Mouse (Mus musculus) CH12.LX (cell line): ENCODE results near the gene A530064D06Rik. TPM values are rescaled to one million over a fixed set of nuclear protein-coding genes. Genes with fewer than 3 reads are reported as not detected.
"Not testable (repeated sequence)": the region's sequence is repeated elsewhere in the genome, so short reads cannot be mapped to it uniquely, and the experiment has no call there.

Source experiments
- DNase-seq: peaks from one replicate; pipeline ENCODE4 v3.0.0-alpha.2; 2013; ENCODE audit errors: extremely low read depth
- H3K27ac ChIP-seq: 2 replicates; pipeline ENCODE4 v1.5.1; 2012; ENCODE audit warnings: low read depth, mild to moderate bottlenecking, control low read depth, moderate library complexity; ENCODE audit not compliant: insufficient read depth
- H3K27me3 ChIP-seq: replicated peaks from 2 replicates; pipeline ENCODE3; 2012; ENCODE audit warnings: inconsistent platforms
- H3K36me3 ChIP-seq, 2 experiments: replicated peaks in 1 of 2; 2 replicates each; pipeline versions ENCODE3 to v1.6.1; 2012; ENCODE audit warnings: inconsistent platforms in 1 of 2, low read length in 1 of 2, mild to moderate bottlenecking in 1 of 2, mixed read lengths in 1 of 2, moderate library complexity in 1 of 2; ENCODE audit not compliant: control insufficient read depth in 1 of 2, insufficient read depth in 1 of 2
- H3K4me1 ChIP-seq, 2 experiments: 2 replicates each; pipeline ENCODE4 v1.6.1; 2012; ENCODE audit warnings: inconsistent platforms in 1 of 2, moderate library complexity in 1 of 2; ENCODE audit not compliant: insufficient read depth in 2 of 2, control insufficient read depth in 1 of 2
- H3K4me2 ChIP-seq: 2 replicates; pipeline ENCODE4 v1.6.1; 2012; ENCODE audit warnings: low read depth, mild to moderate bottlenecking, control low read depth; ENCODE audit not compliant: poor library complexity, insufficient read depth, severe bottlenecking
- H3K4me3 ChIP-seq, 3 experiments: fragments of 150-350 bp in 1 of 3; sonication (generic) in 1 of 3; replicated peaks in 1 of 3; 2 replicates each; pipeline versions ENCODE3 to v1.5.1; 2011 to 2012; ENCODE audit warnings: low read depth in 2 of 3, low read length in 2 of 3, mild to moderate bottlenecking in 2 of 3, moderate library complexity in 2 of 3, control low read depth in 1 of 3, improper control_type of control experiment in 1 of 3, inconsistent platforms in 1 of 3, mixed read lengths in 1 of 3; ENCODE audit not compliant: poor library complexity in 1 of 3
- H3K79me2 ChIP-seq: replicated peaks from 2 replicates; pipeline ENCODE4 v1.6.1; 2012; ENCODE audit warnings: mild to moderate bottlenecking, moderate library complexity; ENCODE audit not compliant: control insufficient read depth, poor library complexity, insufficient read depth, severe bottlenecking; ENCODE audit errors: extremely low read depth
- H3K9ac ChIP-seq: 2 replicates; pipeline ENCODE4 v1.6.1; 2012; ENCODE audit warnings: low read depth, mild to moderate bottlenecking, control low read depth, moderate library complexity; ENCODE audit not compliant: insufficient read depth
- H3K9me3 ChIP-seq: replicated peaks from 2 replicates; pipeline ENCODE3; 2012; ENCODE audit warnings: low read length, inconsistent platforms, mixed read lengths
- E2F4 ChIP-seq: IDR thresholded peaks from 2 replicates; pipeline ENCODE4 v1.6.1; 2011; ENCODE audit warnings: low read depth, low read length, improper control_type of control experiment; ENCODE audit not compliant: insufficient replicate concordance
- EP300 ChIP-seq: IDR thresholded peaks from 2 replicates; pipeline ENCODE4 v1.6.1; 2011; ENCODE audit warnings: low read length, improper control_type of control experiment
- KAT2A ChIP-seq: IDR thresholded peaks from 2 replicates; pipeline ENCODE4 v1.6.1; 2012; ENCODE audit warnings: low read length, improper control_type of control experiment, inconsistent platforms; ENCODE audit not compliant: insufficient replicate concordance
- PAX5 ChIP-seq: IDR thresholded peaks from 2 replicates; pipeline ENCODE4 v1.6.1; 2012; ENCODE audit warnings: low read length, inconsistent platforms, mixed read lengths
- POLR2A ChIP-seq: IDR thresholded peaks from 2 replicates; pipeline ENCODE4 v1.6.1; 2011; ENCODE audit warnings: low read depth, mild to moderate bottlenecking, improper control_type of control experiment, low read length
- RAD21 ChIP-seq: IDR thresholded peaks from 2 replicates; pipeline ENCODE4 v1.6.1; 2011; ENCODE audit warnings: low read depth, mild to moderate bottlenecking, low read length, improper control_type of control experiment, moderate library complexity
- UBTF ChIP-seq: IDR thresholded peaks from 2 replicates; pipeline ENCODE4 v1.6.1; 2012; ENCODE audit warnings: low read depth, mild to moderate bottlenecking, inconsistent platforms, low read length, improper control_type of control experiment, moderate library complexity
- ZKSCAN1 ChIP-seq: IDR thresholded peaks from 2 replicates; pipeline ENCODE4 v1.6.1; 2012; ENCODE audit warnings: low read depth, inconsistent platforms, low read length, improper control_type of control experiment, borderline replicate concordance
- ZNF384 ChIP-seq: IDR thresholded peaks from 2 replicates; pipeline ENCODE4 v1.6.1; 2012; ENCODE audit warnings: low read depth, low read length, improper control_type of control experiment, inconsistent platforms
- dilution Hi-C: fragments of 300-500 bp; cut with MboI; formaldehyde crosslinking; loops from 2 replicates; pipeline ENCODE4 v1.14.3; 2020; ENCODE audit warnings: low sequenced_read_pairs; ENCODE audit not compliant: extremely low pct_unique_long_range_greater_than_20kb, extremely low pct_ligation_motif_present
- in situ Hi-C: fragments of 300-500 bp; cut with MboI; formaldehyde crosslinking; loops from 3 replicates; pipeline ENCODE4 v1.14.3; 2019; ENCODE audit warnings: low sequenced_read_pairs, low pct_ligation_motif_present, low pct_unique_long_range_greater_than_20kb, mixed read lengths
- polyA plus RNA-seq: library from polyadenylated mRNA; unstranded; fragments of >175 nt; gene quantifications from 2 replicates; pipeline ENCODE4 v1.2.1, GENCODE M21; 2012; ENCODE audit warnings: low read depth; ENCODE audit not compliant: insufficient read length
- total RNA-seq, 2 experiments: library from RNA; depleted of rRNA; stranded (reverse); fragments of 300-350 nt in 1 of 2; fragments of >200 nt in 1 of 2; gene quantifications; 2 replicates each; pipeline ENCODE4 v1.2.3; 2012 to 2014

Gene A530064D06Rik
- total RNA-seq (2012; rRNA removed) (not detected in 2 replicates), total RNA-seq (2014; rRNA removed) (0.15 and 0.20 TPM in 2 replicates), polyA plus RNA-seq (0.60 and 0.68 TPM in 2 replicates)

DNA sequence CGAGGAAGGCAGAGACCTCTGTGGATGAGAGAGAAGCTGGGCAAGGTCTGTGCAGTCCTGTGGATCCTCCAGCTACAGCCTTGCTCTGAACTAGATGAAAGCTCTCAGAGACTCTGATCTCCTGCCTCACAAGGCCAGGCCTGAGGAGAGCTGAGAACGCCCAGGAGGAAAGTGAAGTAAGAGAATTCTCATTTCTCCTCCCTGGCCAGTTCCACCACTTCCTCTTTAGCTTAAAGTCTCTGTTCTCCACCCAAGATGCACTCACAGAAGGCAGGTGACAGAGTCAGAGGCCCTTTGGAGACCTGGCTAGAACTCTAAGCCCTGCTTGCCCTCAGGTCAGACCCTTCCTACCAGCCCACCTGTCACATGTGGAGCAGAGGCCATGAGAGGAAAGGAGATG lies at the start of gene A530064D06Rik:
TSS of gene A530064D06Rik (minus strand) at position 173 of the 400 bp plus-strand sequence.
- H3K27ac ChIP-seq, H3K4me1 ChIP-seq, H3K9me3 ChIP-seq, H3K36me3 ChIP-seq, in situ Hi-C loops, H3K79me2 ChIP-seq, H3K27me3 ChIP-seq, H3K4me3 ChIP-seq, dilution Hi-C loops, H3K4me2 ChIP-seq, H3K9ac ChIP-seq: not testable (repeated sequence)
- DNase-seq, result peak; percentile 29

DNA sequence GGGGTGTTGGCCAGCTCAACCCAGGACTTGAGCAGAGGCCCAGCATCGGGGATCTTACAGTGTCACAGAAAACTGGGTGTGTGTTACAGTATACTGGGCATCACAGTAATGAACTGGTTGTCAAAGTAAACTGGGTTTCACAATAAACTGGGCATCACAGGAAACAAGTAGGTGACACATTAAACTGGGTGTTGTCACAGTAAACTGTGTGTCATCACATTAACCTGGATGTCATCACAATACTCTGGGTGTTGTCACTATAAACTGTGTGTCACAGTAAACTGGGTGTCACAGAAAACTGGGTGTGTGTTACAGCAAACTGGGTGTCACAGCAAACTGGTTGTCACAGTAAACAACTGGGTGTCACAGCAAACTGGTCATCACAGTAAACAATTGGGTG lies 48.4 kb upstream of the A530064D06Rik start:
- dilution Hi-C loops (no loop called here), in situ Hi-C loops (no loop called here)
- Histone ChIP-seq H3K79me2 (no peaks in the 10 kb centered on the region), H3K4me1 (no peaks in the 10 kb centered on the region), H3K9me3 (no peaks in the 10 kb centered on the region), H3K27ac (no peak overlapping the region), H3K27me3 (no peaks in the 10 kb centered on the region), H3K4me2 (no peak overlapping the region), H3K4me3 (no peak overlapping the region), H3K9ac (no peak overlapping the region), H3K36me3 (no peaks in the 10 kb centered on the region)
- no peak for TF ChIP-seq E2F4
- TF ChIP-seq ZKSCAN1, result no peak
- TF ChIP-seq EP300, result no peak
- no peak for TF ChIP-seq KAT2A
- TF ChIP-seq ZNF384, result no peak
- no peak for TF ChIP-seq POLR2A
- no peak for TF ChIP-seq PAX5
- TF ChIP-seq RAD21, result no peak
- no peak for DNase-seq

GRCm38 (mm10) chr17:48213511-48213910 lies 46.4 kb upstream of the A530064D06Rik start:
- dilution Hi-C loops (no loop called here), in situ Hi-C loops (no loop called here)

More at GRCm38 (mm10) chr17:48213511-48213910, 46.4 kb upstream of the A530064D06Rik start:
- H3K9me3 ChIP-seq, result no peaks in the 10 kb centered on the region
- no peaks in the 10 kb centered on the region for H3K79me2 ChIP-seq
- TF ChIP-seq PAX5 (no peak), UBTF (no peak)
- TF ChIP-seq, all 38 proteins: peak for 0
- Histone ChIP-seq H3K4me1 (no peaks in the 10 kb centered on the region), H3K9ac (no peak overlapping the region), H3K36me3 (no peaks in the 10 kb centered on the region), H3K4me2 (no peak overlapping the region), H3K4me3 (no peak overlapping the region), H3K27ac (no peak overlapping the region), H3K27me3 (no peaks in the 10 kb centered on the region)
- no peak for DNase-seq
